Mouse (Mus musculus) testis, adult 2 months (tissue): ENCODE results near the gene Cnbd2.

Source experiments
- CTCF ChIP-seq: fragments of 200-500 bp; IDR thresholded peaks from 2 replicates; pipeline ENCODE4 v1.5.1; 2012; ENCODE audit warnings: low read depth, mild to moderate bottlenecking, inconsistent platforms, low read length, moderate library complexity; ENCODE audit not compliant: control insufficient read depth, insufficient read depth, insufficient replicate concordance
- POLR2A ChIP-seq: fragments of 200-500 bp; IDR thresholded peaks from 2 replicates; pipeline ENCODE4 v1.6.1; 2012; ENCODE audit warnings: low read depth, mild to moderate bottlenecking, inconsistent platforms, low read length, moderate library complexity; ENCODE audit not compliant: control insufficient read depth

DNA sequence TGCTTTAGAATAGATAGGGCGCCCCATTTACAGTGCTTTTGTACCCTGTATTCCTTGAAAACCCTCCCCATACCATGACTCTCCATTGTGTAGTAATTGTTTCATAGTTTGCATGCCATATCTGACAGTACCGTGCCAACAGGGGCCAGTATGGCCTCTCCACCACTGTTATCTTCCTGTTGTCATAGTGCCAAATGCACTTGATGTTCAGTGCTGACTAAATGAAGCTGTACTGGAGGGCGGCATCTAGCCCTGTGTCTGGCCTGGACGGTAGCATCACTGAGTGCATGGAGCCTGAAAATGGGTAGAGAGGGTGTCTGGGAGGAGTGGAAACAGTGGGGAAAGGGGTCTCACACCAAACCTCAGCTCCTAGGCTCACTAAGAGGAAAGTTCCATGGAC lies 28.0 kb downstream of the Cnbd2 start:
- TF ChIP-seq POLR2A (no peak), CTCF (no peak)
